Mouse (Mus musculus) hindbrain, postnatal 0 days (tissue): ENCODE measurements around the gene Hdac4. TPM values are rescaled to one million over a fixed set of nuclear protein-coding genes. Genes with fewer than 3 reads are reported as not detected.

Experiments
- ATAC-seq: fragments of 200-750 bp; cut with Nextera tagmentation; 2 replicates; pipeline ENCODE4 v1.8.0; 2017; ENCODE audit warnings: mild to moderate bottlenecking, moderate TSS enrichment, moderate library complexity
- DNase-seq: peaks from one replicate; pipeline ENCODE4 v3.0.0-alpha.2; 2015; ENCODE audit warnings: low spot score
- H3K27ac ChIP-seq: fragments of 300-500 bp; sonication (generic); 2 replicates; pipeline ENCODE4 v1.5.1; 2014; ENCODE audit warnings: mild to moderate bottlenecking
- H3K27me3 ChIP-seq: fragments of 300-500 bp; sonication (generic); 2 replicates; pipeline ENCODE4 v1.6.1; 2014; ENCODE audit warnings: low read length, mixed read lengths; ENCODE audit not compliant: insufficient read depth
- H3K36me3 ChIP-seq: fragments of 300-500 bp; sonication (generic); 2 replicates; pipeline ENCODE4 v1.6.1; 2014; ENCODE audit warnings: low read length, mixed read lengths; ENCODE audit not compliant: insufficient read depth
- H3K4me1 ChIP-seq: fragments of 300-500 bp; sonication (generic); 2 replicates; pipeline ENCODE4 v1.6.1; 2014; ENCODE audit warnings: antibody characterized with exemption, low read length, mixed read lengths; ENCODE audit not compliant: insufficient read depth
- H3K4me2 ChIP-seq: fragments of 300-500 bp; sonication (generic); 2 replicates; pipeline ENCODE4 v1.6.1; 2014; ENCODE audit warnings: low read depth, mild to moderate bottlenecking, low read length, moderate library complexity, mixed read lengths
- H3K4me3 ChIP-seq: fragments of 300-500 bp; sonication (generic); 2 replicates; pipeline ENCODE4 v1.5.1; 2014; ENCODE audit warnings: low read length
- H3K9ac ChIP-seq: fragments of 300-500 bp; sonication (generic); replicated peaks from 2 replicates; pipeline ENCODE4 v1.6.1; 2014; ENCODE audit warnings: mild to moderate bottlenecking, low read length, moderate library complexity, mixed read lengths
- H3K9me3 ChIP-seq: fragments of 300-500 bp; sonication (generic); 2 replicates; pipeline ENCODE4 v1.6.1; 2016; ENCODE audit warnings: low read length, mixed read lengths
- CTCF ChIP-seq: IDR thresholded peaks from 2 replicates; pipeline ENCODE4 v1.5.1; 2016; ENCODE audit warnings: antibody characterized with exemption, control low read depth, low read depth
- WGBS: fragments of 180-500 bp; shearing (Covaris S2); extraction: QIAGEN DNeasy Blood & Tissue Kit; methylation state at CpG from one replicate; pipeline ENCODE4 v1.1.7; 2014; 5-methylcytosine and 5-hydroxymethylcytosine counted together
- polyA plus RNA-seq: library from polyadenylated mRNA; unstranded; fragments of >200 nt; fragmentation: Nextera tagmentation; extraction: Ambion mirVana; gene quantifications from 2 replicates; pipeline ENCODE4 v1.2.1, GENCODE M21; 2015
- total RNA-seq: library from RNA; depleted of rRNA; stranded (reverse); fragments of >200 nt; gene quantifications from 2 replicates; pipeline ENCODE4 v1.2.3, GENCODE M21; 2014

Gene Hdac4
- total and polyA plus RNA-seq, 2 experiments from 2014 or later, result 20.2 to 67.9 TPM

DNA sequence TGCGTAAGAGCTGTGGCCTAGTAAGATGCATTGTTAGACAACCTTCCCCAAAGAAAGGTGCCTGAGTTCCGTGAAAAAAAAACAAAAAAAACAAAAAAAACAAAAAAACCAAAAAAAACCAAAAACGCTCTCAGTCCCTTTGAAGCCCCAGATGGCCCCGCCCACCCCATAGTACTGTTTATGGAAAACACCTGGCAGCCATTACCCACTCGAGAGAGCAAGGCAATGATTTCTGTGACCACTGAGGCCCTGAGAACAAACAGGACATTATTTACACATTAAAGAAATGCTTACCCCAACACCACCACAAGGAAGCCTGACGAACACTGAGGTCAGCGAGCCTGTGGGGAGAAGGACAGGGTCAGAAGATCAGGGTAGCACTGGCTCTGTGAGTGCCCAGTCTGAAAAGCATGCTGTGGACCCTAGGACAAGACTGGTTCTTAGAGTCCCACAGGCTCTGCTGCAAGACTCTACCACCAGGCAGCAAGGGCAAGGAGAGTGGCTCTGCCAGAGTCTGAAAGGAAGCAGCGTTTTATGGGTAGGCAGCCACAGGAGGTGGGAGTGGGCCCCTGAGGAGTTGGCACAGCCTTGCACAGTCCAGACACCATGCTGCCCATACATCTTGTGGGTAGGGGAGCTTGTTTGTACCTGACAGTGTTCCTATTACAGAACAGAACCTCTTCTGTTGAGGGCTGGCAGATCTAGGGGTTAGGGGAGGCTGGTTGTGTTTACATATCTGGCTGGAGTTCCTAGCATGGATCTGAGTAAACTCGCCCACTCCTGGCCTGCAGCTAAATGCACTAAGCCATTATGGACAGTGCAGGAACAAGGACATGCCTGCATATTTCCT, 230.8 kb downstream of the Hdac4 start:
- Histone ChIP-seq H3K4me1 (no peaks in the 10 kb centered on the region), H3K36me3 (peaks cover 33% of the 10 kb centered on the region), H3K9me3 (no peaks in the 10 kb centered on the region), H3K27ac (no peak overlapping the region), H3K4me2 (no peak overlapping the region), H3K9ac (no peak overlapping the region), H3K27me3 (no peaks in the 10 kb centered on the region), H3K4me3 (no peak overlapping the region)
- DNase-seq (no peak), ATAC-seq (no peak)
- WGBS, result 75% methylated on average over 9 of the region's 9 CpGs
- TF ChIP-seq CTCF, result no peak

DNA sequence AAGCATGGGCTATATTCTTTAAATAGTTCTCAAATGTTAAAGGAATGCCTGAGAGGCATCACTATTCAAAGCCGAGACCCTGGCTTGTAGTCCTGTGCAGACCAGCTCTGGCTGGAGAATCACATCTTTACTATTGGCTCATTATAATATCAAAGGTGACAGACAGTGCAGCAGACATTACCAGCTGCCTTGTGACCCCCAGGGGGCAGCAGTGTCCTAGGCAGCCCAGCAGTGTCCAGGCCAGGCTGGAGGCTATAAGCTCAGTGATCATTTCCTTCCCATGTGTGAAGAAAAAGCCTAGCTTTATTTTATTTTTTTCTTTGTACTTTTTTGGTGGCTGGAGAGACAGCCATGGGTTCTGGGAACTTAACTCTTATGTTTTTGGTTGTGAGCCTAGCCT, 233.2 kb downstream of the Hdac4 start:
- Histone ChIP-seq H3K27ac (no peak overlapping the region), H3K27me3 (no peaks in the 10 kb centered on the region), H3K4me2 (no peak overlapping the region), H3K9me3 (no peaks in the 10 kb centered on the region), H3K9ac (no peak overlapping the region), H3K36me3 (peaks cover 42% of the 10 kb centered on the region), H3K4me3 (no peak overlapping the region), H3K4me1 (no peaks in the 10 kb centered on the region)
- DNase-seq (peak; percentile 73), ATAC-seq (peak; percentile 69)
- 16% methylated on average over 1 of the region's 1 CpGs for WGBS
- TF ChIP-seq CTCF, result peak; percentile 82

DNA sequence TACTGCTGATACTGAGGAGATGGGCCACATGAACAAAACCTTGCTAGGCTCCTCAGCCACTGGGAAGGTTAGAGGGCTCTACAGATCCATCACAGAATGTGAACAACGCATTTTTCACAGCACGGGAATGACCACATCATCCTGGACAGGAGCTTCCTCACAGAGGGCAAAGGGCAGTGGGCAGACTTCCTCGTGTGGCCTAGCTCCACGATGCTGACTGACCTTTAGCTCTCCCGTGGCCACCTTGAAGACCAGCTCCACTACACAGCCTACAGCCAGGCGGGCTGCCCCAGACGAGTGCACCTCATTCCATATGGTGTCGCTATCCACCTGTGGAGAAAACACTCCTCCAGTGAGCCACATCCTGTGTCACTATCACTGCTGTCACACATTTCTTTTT, 234.3 kb downstream of the Hdac4 start:
- TF ChIP-seq CTCF, result no peak
- no peaks in the 10 kb centered on the region for H3K4me1 ChIP-seq
- no peak for DNase-seq
- H3K4me3 ChIP-seq, result no peak overlapping the region
- ATAC-seq, result no peak
- H3K9me3 ChIP-seq, result no peaks in the 10 kb centered on the region
- peaks cover 41% of the 10 kb centered on the region for H3K36me3 ChIP-seq
- 78% methylated on average over 8 of the region's 8 CpGs for WGBS
- no peak overlapping the region for H3K27ac ChIP-seq
- no peak overlapping the region for H3K4me2 ChIP-seq
- no peaks in the 10 kb centered on the region for H3K27me3 ChIP-seq
- H3K9ac ChIP-seq, result no peak overlapping the region

DNA sequence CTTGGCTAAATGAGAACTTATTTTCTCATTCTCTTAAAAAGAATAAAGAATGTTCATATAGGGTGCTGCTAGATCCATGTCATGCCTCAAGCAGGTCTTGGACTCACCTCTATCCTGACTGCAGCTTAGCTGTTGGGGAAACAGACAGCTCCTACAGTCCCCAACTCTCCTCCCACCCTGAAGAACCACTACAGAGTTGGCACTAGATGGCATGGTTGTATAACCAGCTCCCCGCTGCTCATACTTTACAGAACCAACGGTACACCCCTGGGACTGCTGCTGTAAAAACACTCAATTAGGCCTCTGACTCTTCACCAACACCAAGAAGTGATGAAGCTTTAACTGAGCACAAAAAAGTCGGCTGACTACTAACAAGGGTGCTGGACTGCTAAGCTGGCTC, 235.6 kb downstream of the Hdac4 start:
- no peaks in the 10 kb centered on the region for H3K27me3 ChIP-seq
- H3K36me3 ChIP-seq, result peaks cover 42% of the 10 kb centered on the region
- 78% methylated on average over 3 of the region's 3 CpGs for WGBS
- no peak overlapping the region for H3K27ac ChIP-seq
- no peak overlapping the region for H3K4me3 ChIP-seq
- DNase-seq (peak; percentile 24), ATAC-seq (no peak)
- 0 out of 2 replicates have a peak, but pooled peaks have one; percentile 31 for TF ChIP-seq CTCF
- no peak overlapping the region for H3K9ac ChIP-seq
- no peaks in the 10 kb centered on the region for H3K9me3 ChIP-seq
- H3K4me2 ChIP-seq, result no peak overlapping the region
- no peaks in the 10 kb centered on the region for H3K4me1 ChIP-seq

DNA sequence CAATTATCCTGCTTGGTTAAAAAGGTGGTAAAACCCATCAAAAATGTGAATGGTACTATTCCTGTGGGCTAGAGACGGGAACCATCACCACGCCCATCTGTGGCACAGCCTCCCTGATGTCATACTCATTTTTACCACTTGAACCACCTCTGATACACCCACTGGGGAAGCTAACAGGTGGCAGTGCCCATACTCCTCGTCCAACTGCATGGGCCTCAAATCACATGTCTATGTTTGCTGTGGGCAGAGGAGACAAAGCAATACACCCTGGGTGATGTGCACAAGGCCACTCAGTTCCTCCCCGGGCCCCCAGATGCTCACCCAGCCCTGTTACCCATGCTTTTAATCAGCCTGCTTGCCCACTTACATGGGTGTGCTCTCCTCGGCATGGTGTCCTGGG, 236.5 kb downstream of the Hdac4 start:
- Histone ChIP-seq H3K36me3 (peaks cover 46% of the 10 kb centered on the region), H3K27ac (no peak overlapping the region), H3K4me3 (no peak overlapping the region), H3K4me1 (no peaks in the 10 kb centered on the region), H3K9me3 (no peaks in the 10 kb centered on the region), H3K9ac (no peak overlapping the region), H3K27me3 (no peaks in the 10 kb centered on the region), H3K4me2 (no peak overlapping the region)
- WGBS, result 90% methylated on average over 5 of the region's 5 CpGs
- no peak for ATAC-seq
- no peak for TF ChIP-seq CTCF
- DNase-seq, result no peak

DNA sequence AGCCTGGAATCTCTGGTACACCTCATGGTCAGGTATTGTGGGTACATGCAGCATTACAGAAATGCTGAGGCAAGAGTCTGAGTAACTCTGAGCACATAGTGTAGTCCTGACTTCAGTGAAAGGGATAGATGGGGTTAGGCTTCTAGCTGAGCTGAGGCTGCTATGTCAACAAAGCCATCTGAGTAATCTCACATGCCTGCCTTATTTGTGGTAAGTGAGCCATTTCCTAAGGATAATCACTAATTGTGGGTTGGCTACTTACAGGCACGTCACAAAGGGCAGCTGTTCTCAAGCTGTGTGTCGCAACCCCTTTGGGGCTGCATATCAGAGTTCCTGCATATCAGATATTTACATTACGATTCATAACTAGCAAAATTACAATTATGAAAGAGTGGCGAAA, 239.3 kb downstream of the Hdac4 start:
- H3K9me3 ChIP-seq, result no peaks in the 10 kb centered on the region
- no peaks in the 10 kb centered on the region for H3K27me3 ChIP-seq
- 83% methylated on average over 4 of the region's 4 CpGs for WGBS
- peaks cover 69% of the 10 kb centered on the region for H3K36me3 ChIP-seq
- H3K27ac ChIP-seq, result no peak overlapping the region
- H3K4me1 ChIP-seq, result no peaks in the 10 kb centered on the region
- TF ChIP-seq CTCF, result no peak
- H3K4me3 ChIP-seq, result no peak overlapping the region
- no peak overlapping the region for H3K4me2 ChIP-seq
- ATAC-seq (no peak), DNase-seq (no peak)
- H3K9ac ChIP-seq, result no peak overlapping the region

DNA sequence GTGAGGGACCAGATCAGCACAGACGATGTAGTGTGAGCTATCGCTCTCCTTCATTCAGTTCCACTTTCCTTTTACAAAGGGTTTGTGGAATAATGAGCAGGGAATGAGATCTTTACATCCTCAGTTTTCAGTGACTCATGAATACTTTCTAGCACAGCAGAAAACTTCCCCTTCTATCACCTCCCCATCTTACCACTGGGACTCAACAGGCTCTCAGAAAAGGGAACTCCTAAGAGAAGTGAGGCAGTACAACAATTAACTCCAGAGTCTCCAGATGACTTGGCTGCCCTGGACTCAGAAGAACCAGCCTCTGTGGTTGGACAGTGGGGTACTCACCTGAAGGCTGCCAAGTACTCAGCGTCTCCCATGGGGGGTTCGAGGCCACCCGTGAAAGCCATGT, 240.5 kb downstream of the Hdac4 start:
- Histone ChIP-seq H3K36me3 (peaks cover 59% of the 10 kb centered on the region), H3K4me1 (no peaks in the 10 kb centered on the region), H3K9me3 (no peaks in the 10 kb centered on the region), H3K9ac (no peak overlapping the region), H3K4me2 (no peak overlapping the region), H3K27ac (no peak overlapping the region), H3K4me3 (no peak overlapping the region), H3K27me3 (no peaks in the 10 kb centered on the region)
- no peak for TF ChIP-seq CTCF
- ATAC-seq, result no peak
- no peak for DNase-seq
- 96% methylated on average over 5 of the region's 5 CpGs for WGBS
